Mouse (Mus musculus) cerebellum, adult 11 months (tissue): ENCODE data around the gene H3f3b.
"Not testable (repeated sequence)": the region's sequence is repeated elsewhere in the genome, so short reads cannot be mapped to it uniquely, and the experiment has no call there.

Source experiments
- DNase-seq: peaks from one replicate; pipeline ENCODE4 v3.0.0; 2022

Gene H3f3b

GRCm38 (mm10) chr11:116020519-116020922 is 7.2 kb downstream of the H3f3b start:
- no peak for DNase-seq

GRCm38 (mm10) chr11:116019976-116020411 is 7.8 kb downstream of the H3f3b start:
- DNase-seq: no peak

GRCm38 (mm10) chr11:116019360-116019791 is 8.4 kb downstream of the H3f3b start:
- DNase-seq: no peak

GRCm38 (mm10) chr11:116018867-116019266 is 8.9 kb downstream of the H3f3b start:
- not testable (repeated sequence) for DNase-seq

- peak; percentile 54 for DNase-seq
Measured at GRCm38 (mm10) chr11:116018106-116018505, 9.7 kb downstream of the H3f3b start.

DNA sequence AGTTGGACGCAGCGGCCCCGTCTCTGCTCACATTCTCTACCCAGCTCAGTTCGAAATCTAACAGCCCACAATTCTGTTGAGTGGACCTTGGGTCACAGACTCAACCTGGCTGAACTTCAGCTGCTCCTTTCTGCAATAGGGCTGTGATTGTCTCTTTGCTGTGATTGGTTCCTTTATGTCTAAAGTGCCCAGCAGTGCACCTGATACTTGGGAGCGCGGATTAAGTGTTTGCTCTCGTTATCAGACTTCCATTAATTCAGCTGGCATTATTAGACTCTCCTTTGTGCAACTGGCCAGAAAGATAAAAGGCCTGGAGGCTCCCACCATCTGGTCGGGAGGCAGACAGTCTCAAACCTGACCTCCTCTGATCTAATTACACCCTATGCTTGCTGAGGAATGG is 12.9 kb downstream of the H3f3b start:
- DNase-seq: no peak

- DNase-seq: peak; percentile 68
Measured at GRCm38 (mm10) chr11:116012262-116012947, 15.4 kb downstream of the H3f3b start, which contains the start of gene Galk1. Gene Galk1 (minus strand): TSS chr11:116012719.

DNA sequence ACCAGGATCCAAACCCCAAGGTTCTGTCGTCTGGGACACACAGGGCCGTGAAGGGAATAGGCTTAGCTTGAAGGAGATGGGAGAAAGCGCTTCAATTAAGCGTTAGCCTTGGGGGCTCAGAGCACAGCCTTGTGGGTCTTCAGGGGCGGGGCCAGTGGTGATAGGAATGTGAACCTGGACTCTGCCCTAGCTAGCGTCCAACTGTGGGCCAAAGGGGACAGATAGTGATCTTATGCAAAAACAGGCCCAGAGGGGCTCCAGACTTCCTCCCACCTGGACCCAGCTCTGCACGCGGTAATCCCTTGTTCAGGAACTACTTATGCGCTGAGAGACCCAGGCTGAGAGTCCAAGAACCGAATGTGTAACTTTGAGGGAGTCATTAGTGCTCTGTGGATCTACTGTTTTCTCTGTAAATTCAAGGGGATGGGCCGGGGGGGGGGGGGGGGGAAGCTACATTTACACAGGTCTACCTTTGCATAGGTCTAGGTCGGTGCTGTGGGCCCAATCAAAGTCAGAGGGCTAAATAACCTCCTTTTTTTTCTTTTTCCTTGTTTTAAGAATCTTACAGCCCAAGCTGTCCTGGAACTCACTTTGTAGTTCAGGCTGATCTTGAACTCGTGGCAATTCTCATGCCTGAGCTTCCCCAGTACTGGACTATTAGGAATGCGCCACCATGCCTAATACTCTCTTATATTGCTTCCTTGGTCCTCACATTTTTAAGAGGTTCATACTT is 16.1 kb downstream of the H3f3b start:
- no peak for DNase-seq

DNA sequence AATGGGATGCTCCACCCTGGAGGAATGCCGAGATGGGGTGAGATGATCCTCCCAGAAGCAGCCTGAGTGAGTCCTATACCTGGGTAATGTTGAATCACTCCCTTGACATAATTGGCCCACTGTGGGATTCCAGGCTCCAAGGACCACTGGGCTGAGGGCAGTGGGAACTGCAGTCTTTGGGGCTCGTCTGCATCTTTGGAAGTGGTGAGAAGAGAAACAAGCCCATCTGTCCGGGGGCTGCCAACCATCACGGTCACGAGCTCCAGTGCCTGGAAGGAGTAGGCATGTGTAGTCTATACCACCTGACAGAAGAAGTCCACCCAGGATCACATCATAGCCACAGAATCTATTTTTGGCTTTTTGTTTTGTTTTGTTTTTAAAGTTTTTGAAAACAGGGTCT is 16.8 kb downstream of the H3f3b start:
- no peak for DNase-seq

DNA sequence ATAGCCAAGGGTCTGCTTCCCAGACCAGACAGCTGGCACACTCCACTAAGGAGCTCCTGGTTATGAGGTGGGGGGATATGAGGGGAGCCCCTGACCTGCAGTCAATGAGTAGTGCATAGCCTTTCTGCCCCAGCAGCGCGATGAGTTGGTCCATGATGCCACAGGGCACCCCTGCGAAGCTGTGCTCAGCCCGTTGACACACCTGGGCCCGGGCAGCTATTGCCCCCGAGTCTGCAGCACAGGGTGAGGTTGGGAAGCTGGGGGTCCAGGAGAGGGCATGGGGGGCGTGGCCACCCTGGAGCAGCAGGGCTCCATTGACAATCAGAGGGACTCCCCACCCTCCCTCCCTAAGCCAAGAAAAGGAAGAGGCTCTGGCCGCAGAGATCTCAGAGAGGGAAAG is 17.6 kb downstream of the H3f3b start:
- peak; percentile 53 for DNase-seq

GRCm38 (mm10) chr11:116009661-116010060 is 18.1 kb downstream of the H3f3b start:
- DNase-seq: peak; percentile 93

GRCm38 (mm10) chr11:116008832-116009375 is 18.9 kb downstream of the H3f3b start:
- DNase-seq: no peak

GRCm38 (mm10) chr11:116008411-116008810 is 19.4 kb downstream of the H3f3b start:
- DNase-seq: no peak

DNA sequence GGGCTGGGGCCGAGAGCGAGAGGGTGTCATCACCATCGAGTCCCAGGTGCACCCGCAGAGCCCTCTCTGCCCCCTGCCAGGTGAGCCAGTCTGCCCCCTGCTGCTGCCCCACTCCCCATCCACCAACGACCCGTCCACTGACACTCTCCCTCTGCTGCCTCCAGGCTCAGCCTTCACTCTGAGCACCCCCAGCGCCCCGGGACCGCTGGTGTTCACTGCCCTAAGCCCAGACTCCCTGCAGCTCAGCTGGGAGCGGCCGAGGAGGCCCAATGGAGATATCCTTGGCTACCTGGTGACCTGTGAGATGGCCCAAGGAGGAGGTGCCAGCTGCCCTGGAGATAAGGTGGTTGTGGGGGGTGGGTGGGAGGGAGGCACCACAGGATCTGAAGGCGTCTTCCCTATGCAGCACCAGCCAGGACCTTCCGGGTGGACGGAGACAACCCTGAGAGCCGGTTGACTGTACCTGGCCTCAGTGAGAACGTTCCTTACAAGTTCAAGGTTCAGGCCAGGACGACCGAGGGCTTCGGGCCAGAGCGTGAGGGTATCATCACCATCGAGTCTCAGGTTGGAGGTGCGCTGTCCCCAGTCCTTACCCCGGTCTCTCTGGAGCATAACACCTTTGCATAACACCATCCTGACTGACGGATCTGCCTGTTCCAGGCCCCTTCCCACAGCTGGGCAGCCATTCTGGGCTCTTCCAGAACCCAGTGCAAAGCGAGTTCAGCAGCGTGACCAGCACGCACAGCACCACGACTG is 20.5 kb downstream of the H3f3b start:
- no peak for DNase-seq

- DNase-seq: no peak
Measured at GRCm38 (mm10) chr11:116005701-116006419, 21.9 kb downstream of the H3f3b start.

- DNase-seq: peak; percentile 47
Measured at GRCm38 (mm10) chr11:116004840-116005700, 22.7 kb downstream of the H3f3b start.

GRCm38 (mm10) chr11:116004186-116004823 is 23.5 kb downstream of the H3f3b start:
- no peak for DNase-seq

DNA sequence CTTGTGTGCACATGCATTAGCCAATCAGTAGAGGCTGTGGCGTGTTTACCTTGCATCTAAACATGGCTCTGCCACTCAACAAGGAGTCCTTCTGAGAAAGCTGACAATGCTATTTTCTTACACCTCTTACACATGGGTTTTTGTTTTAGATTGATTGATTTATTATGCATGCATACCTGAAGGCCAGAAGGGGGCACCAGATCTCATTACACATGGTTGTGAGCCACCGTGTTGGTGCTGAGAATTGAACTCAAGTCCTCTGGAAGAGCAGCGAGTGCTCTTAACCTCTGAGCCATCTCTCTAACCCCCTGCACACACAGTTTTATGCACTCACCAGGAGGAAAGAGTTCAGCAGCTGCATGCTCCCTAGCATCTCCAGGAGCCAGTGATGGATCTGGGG is 24.9 kb downstream of the H3f3b start:
- no peak for DNase-seq

- no peak for DNase-seq
Measured at GRCm38 (mm10) chr11:116001725-116002124, 26.0 kb downstream of the H3f3b start.

- no peak for DNase-seq
Measured at GRCm38 (mm10) chr11:116000607-116001006, 27.2 kb downstream of the H3f3b start.
